Mouse (Mus musculus): ENCODE measurements around the gene Frrs1l. TPM values are rescaled to one million over a fixed set of nuclear protein-coding genes. Genes with fewer than 3 reads are reported as not detected.

Frrs1l gene
- polyA plus RNA-seq, 1 experiment from 2014 or later = 23.8 TPM

- H3K27me3 ChIP-seq (ENCODE audit: control insufficient read depth, insufficient read depth, low read depth, low read length) = no peaks in the 10 kb centered on the region
- no peak for ATAC-seq
- H3K27ac ChIP-seq (ENCODE audit: low read length) = no peak overlapping the region
- no peak overlapping the region for H3K4me2 ChIP-seq (ENCODE audit: low read length)
- H3K4me1 ChIP-seq (ENCODE audit: control insufficient read depth, insufficient read depth, low read length) = no peaks in the 10 kb centered on the region
- no peak overlapping the region for H3K4me3 ChIP-seq (ENCODE audit: low read depth, low read length)
- no peak overlapping the region for H3K9ac ChIP-seq (ENCODE audit: low read depth, low read length)
- H3K9me3 ChIP-seq (replicated peaks; ENCODE audit: control insufficient read depth, low read length, poor library complexity, severe bottlenecking) = no peaks in the 10 kb centered on the region
- 51% methylated on average over 16 of the region's 18 CpGs for WGBS
- no peaks in the 10 kb centered on the region for H3K36me3 ChIP-seq (ENCODE audit: control insufficient read depth, insufficient read depth, low read length)
Observed at GRCm38 (mm10) chr4:57016366-57017171, 26.4 kb upstream of the Frrs1l start.

DNA sequence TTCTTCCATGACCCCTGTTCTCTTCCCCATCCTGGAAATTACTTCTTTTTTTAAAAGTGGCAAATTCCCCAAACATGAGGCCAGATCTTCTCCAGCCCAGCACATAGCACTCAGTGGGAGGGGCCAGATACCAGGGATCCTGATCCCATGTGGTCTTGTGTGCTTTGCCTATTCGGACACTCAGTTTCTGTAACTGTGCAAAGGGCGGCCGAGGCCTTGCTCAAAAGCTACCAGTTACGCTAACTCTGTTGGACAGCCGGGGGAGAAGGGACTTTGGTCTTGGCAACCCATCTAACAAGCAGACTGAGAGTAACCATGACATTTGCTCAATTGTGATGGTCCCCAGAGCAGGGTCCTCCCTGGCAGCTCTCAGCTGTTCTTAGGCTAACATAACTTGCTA lies 24.8 kb upstream of the Frrs1l start:
- H3K4me2 ChIP-seq (ENCODE audit: low read length) = no peak overlapping the region
- H3K27ac ChIP-seq (ENCODE audit: low read length) = no peak overlapping the region
- H3K9ac ChIP-seq (ENCODE audit: low read depth, low read length) = no peak overlapping the region
- no peaks in the 10 kb centered on the region for H3K36me3 ChIP-seq (ENCODE audit: control insufficient read depth, insufficient read depth, low read length)
- no peaks in the 10 kb centered on the region for H3K9me3 ChIP-seq (replicated peaks; ENCODE audit: control insufficient read depth, low read length, poor library complexity, severe bottlenecking)
- ATAC-seq = no peak
- H3K4me3 ChIP-seq (ENCODE audit: low read depth, low read length) = no peak overlapping the region
- no peaks in the 10 kb centered on the region for H3K27me3 ChIP-seq (ENCODE audit: control insufficient read depth, insufficient read depth, low read depth, low read length)
- 88% methylated on average over 5 of the region's 5 CpGs for WGBS
- peaks cover 3% of the 10 kb centered on the region; the same call in 1 of the 2 replicates for H3K4me1 ChIP-seq (ENCODE audit: control insufficient read depth, insufficient read depth, low read length)

DNA sequence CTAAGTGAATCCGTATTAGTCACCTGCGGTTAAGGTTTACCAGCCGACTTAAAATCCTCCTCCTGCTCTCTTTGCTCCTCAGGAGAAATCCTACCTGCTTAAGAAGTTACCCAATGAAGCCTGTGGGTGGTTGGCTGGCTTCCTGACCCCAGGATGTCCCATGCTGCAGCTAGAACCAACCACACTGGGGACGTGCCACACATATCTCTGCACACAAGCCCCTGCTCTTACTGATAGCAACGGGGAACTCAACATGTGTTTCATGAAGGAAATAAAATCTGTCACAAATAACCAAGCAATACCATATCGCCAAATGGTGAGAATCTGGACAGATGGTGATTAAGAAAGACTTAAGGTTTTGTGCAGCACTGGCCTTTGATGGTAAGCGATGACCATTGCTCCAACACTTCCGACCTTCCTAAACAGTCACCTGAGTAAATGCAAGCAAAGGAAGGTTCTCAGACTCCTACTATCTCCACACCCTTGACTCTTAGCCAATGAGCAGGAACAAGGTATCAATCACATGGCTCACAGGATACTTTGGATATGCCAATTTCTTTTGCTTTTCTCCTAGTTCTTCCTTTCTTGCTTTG lies 21.4 kb upstream of the Frrs1l start:
- H3K4me1 ChIP-seq (ENCODE audit: control insufficient read depth, insufficient read depth, low read length) = peaks cover 3% of the 10 kb centered on the region; the same call in 1 of the 2 replicates
- H3K4me3 ChIP-seq (ENCODE audit: low read depth, low read length) = no peak overlapping the region
- no peak overlapping the region for H3K27ac ChIP-seq (ENCODE audit: low read length)
- WGBS = 68% methylated on average over 8 of the region's 8 CpGs
- no peak for ATAC-seq
- no peak overlapping the region for H3K4me2 ChIP-seq (ENCODE audit: low read length)
- H3K9me3 ChIP-seq (replicated peaks; ENCODE audit: control insufficient read depth, low read length, poor library complexity, severe bottlenecking) = no peaks in the 10 kb centered on the region
- H3K9ac ChIP-seq (ENCODE audit: low read depth, low read length) = no peak overlapping the region
- H3K36me3 ChIP-seq (ENCODE audit: control insufficient read depth, insufficient read depth, low read length) = no peaks in the 10 kb centered on the region
- H3K27me3 ChIP-seq (ENCODE audit: control insufficient read depth, insufficient read depth, low read depth, low read length) = no peaks in the 10 kb centered on the region

- ATAC-seq = 0 out of 2 replicates have a peak, but pooled peaks have one; percentile 16
- H3K4me3 ChIP-seq (ENCODE audit: low read depth, low read length) = no peak overlapping the region
- H3K27ac ChIP-seq (ENCODE audit: low read length) = no peak overlapping the region
- H3K27me3 ChIP-seq (ENCODE audit: control insufficient read depth, insufficient read depth, low read depth, low read length) = no peaks in the 10 kb centered on the region
- WGBS = 7% methylated on average over 6 of the region's 6 CpGs
- no peaks in the 10 kb centered on the region for H3K36me3 ChIP-seq (ENCODE audit: control insufficient read depth, insufficient read depth, low read length)
- peaks cover 3% of the 10 kb centered on the region; the same call in 1 of the 2 replicates for H3K4me1 ChIP-seq (ENCODE audit: control insufficient read depth, insufficient read depth, low read length)
- H3K9me3 ChIP-seq (replicated peaks; ENCODE audit: control insufficient read depth, low read length, poor library complexity, severe bottlenecking) = no peaks in the 10 kb centered on the region
- no peak overlapping the region for H3K9ac ChIP-seq (ENCODE audit: low read depth, low read length)
- no peak overlapping the region for H3K4me2 ChIP-seq (ENCODE audit: low read length)
Observed at GRCm38 (mm10) chr4:57010919-57011318, 20.7 kb upstream of the Frrs1l start.

- Histone ChIP-seq H3K27me3 (ENCODE audit: control insufficient read depth, insufficient read depth, low read depth, low read length) (no peaks in the 10 kb centered on the region), H3K9me3 (replicated peaks; ENCODE audit: control insufficient read depth, low read length, poor library complexity, severe bottlenecking) (no peaks in the 10 kb centered on the region), H3K36me3 (ENCODE audit: control insufficient read depth, insufficient read depth, low read length) (no peaks in the 10 kb centered on the region), H3K27ac (ENCODE audit: low read length) (no peak overlapping the region), H3K4me3 (ENCODE audit: low read depth, low read length) (no peak overlapping the region), H3K9ac (ENCODE audit: low read depth, low read length) (no peak overlapping the region), H3K4me1 (ENCODE audit: control insufficient read depth, insufficient read depth, low read length) (peaks cover 3% of the 10 kb centered on the region; the same call in 1 of the 2 replicates), H3K4me2 (ENCODE audit: low read length) (no peak overlapping the region)
- 0 out of 2 replicates have a peak, but pooled peaks have one; percentile 6 for ATAC-seq
- WGBS = 44% methylated on average over 5 of the region's 5 CpGs
Observed at GRCm38 (mm10) chr4:57010425-57010824, 20.2 kb upstream of the Frrs1l start.

- Histone ChIP-seq H3K27me3 (ENCODE audit: control insufficient read depth, insufficient read depth, low read depth, low read length) (no peaks in the 10 kb centered on the region), H3K27ac (ENCODE audit: low read length) (no peak overlapping the region), H3K9me3 (replicated peaks; ENCODE audit: control insufficient read depth, low read length, poor library complexity, severe bottlenecking) (no peaks in the 10 kb centered on the region), H3K4me3 (ENCODE audit: low read depth, low read length) (no peak overlapping the region), H3K36me3 (ENCODE audit: control insufficient read depth, insufficient read depth, low read length) (no peaks in the 10 kb centered on the region), H3K4me1 (ENCODE audit: control insufficient read depth, insufficient read depth, low read length) (peaks cover 3% of the 10 kb centered on the region; the same call in 1 of the 2 replicates), H3K4me2 (ENCODE audit: low read length) (no peak overlapping the region), H3K9ac (ENCODE audit: low read depth, low read length) (no peak overlapping the region)
- no peak for ATAC-seq
- WGBS = 81% methylated on average over 9 of the region's 9 CpGs
Observed at GRCm38 (mm10) chr4:57007717-57008116, 17.5 kb upstream of the Frrs1l start.

- no peak overlapping the region for H3K4me3 ChIP-seq (ENCODE audit: low read depth, low read length)
- no peak overlapping the region for H3K9ac ChIP-seq (ENCODE audit: low read depth, low read length)
- WGBS = 75% methylated on average over 8 of the region's 8 CpGs
- H3K9me3 ChIP-seq (replicated peaks; ENCODE audit: control insufficient read depth, low read length, poor library complexity, severe bottlenecking) = no peaks in the 10 kb centered on the region
- no peaks in the 10 kb centered on the region for H3K27me3 ChIP-seq (ENCODE audit: control insufficient read depth, insufficient read depth, low read depth, low read length)
- H3K27ac ChIP-seq (ENCODE audit: low read length) = no peak overlapping the region
- no peak overlapping the region for H3K4me2 ChIP-seq (ENCODE audit: low read length)
- peak; percentile 71 for ATAC-seq
- no peaks in the 10 kb centered on the region for H3K36me3 ChIP-seq (ENCODE audit: control insufficient read depth, insufficient read depth, low read length)
- no peaks in the 10 kb centered on the region for H3K4me1 ChIP-seq (ENCODE audit: control insufficient read depth, insufficient read depth, low read length)
Observed at GRCm38 (mm10) chr4:57005011-57005410, 14.8 kb upstream of the Frrs1l start.

GRCm38 (mm10) chr4:57003886-57004285 lies 13.7 kb upstream of the Frrs1l start:
- H3K27ac ChIP-seq (ENCODE audit: low read length) = no peak overlapping the region
- no peak overlapping the region for H3K4me2 ChIP-seq (ENCODE audit: low read length)
- ATAC-seq = no peak
- no peaks in the 10 kb centered on the region for H3K9me3 ChIP-seq (replicated peaks; ENCODE audit: control insufficient read depth, low read length, poor library complexity, severe bottlenecking)
- H3K4me3 ChIP-seq (ENCODE audit: low read depth, low read length) = no peak overlapping the region
- H3K4me1 ChIP-seq (ENCODE audit: control insufficient read depth, insufficient read depth, low read length) = no peaks in the 10 kb centered on the region
- no peak overlapping the region for H3K9ac ChIP-seq (ENCODE audit: low read depth, low read length)
- no peaks in the 10 kb centered on the region for H3K27me3 ChIP-seq (ENCODE audit: control insufficient read depth, insufficient read depth, low read depth, low read length)
- 82% methylated on average over 8 of the region's 8 CpGs for WGBS
- no peaks in the 10 kb centered on the region for H3K36me3 ChIP-seq (ENCODE audit: control insufficient read depth, insufficient read depth, low read length)

GRCm38 (mm10) chr4:57002751-57003150 lies 12.6 kb upstream of the Frrs1l start:
- H3K9ac ChIP-seq (ENCODE audit: low read depth, low read length) = no peak overlapping the region
- H3K4me1 ChIP-seq (ENCODE audit: control insufficient read depth, insufficient read depth, low read length) = no peaks in the 10 kb centered on the region
- H3K4me2 ChIP-seq (ENCODE audit: low read length) = no peak overlapping the region
- H3K27ac ChIP-seq (ENCODE audit: low read length) = no peak overlapping the region
- no peak for ATAC-seq
- no peaks in the 10 kb centered on the region for H3K27me3 ChIP-seq (ENCODE audit: control insufficient read depth, insufficient read depth, low read depth, low read length)
- H3K9me3 ChIP-seq (replicated peaks; ENCODE audit: control insufficient read depth, low read length, poor library complexity, severe bottlenecking) = no peaks in the 10 kb centered on the region
- WGBS = 71% methylated on average over 3 of the region's 3 CpGs
- H3K4me3 ChIP-seq (ENCODE audit: low read depth, low read length) = no peak overlapping the region
- H3K36me3 ChIP-seq (ENCODE audit: control insufficient read depth, insufficient read depth, low read length) = no peaks in the 10 kb centered on the region

Data from midbrain, embryonic 16.5 days (tissue).